Mouse (Mus musculus): ENCODE results near the gene Pbx1.

Gene Pbx1

GRCm38 (mm10) chr1:168265090-168265489 lies 167.0 kb downstream of the Pbx1 start:
- no peak for DNase-seq

- no peak for DNase-seq
Measured at GRCm38 (mm10) chr1:168260391-168260790, 171.7 kb downstream of the Pbx1 start.

DNA sequence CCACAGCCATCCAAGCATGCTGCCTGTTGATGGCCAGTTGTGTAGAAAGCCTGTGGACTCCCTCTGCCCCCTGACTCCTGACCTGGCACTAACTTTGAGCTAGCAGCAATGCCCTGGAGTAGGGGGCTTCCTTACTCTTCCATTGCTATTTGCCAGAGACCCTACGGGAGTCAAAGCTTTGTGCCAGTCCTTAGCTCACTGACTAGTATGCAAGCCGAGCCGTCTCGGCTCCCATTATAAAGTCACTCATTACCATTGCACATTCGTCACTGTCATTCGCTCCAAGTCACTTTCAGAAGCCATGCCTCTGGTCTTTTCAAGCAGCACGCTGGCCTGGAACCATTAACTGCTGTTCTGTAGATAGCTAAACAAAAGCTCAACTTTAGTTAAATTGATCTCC lies 173.2 kb downstream of the Pbx1 start:
- DNase-seq, result no peak

- DNase-seq, result no peak
Measured at GRCm38 (mm10) chr1:168255347-168255908, 176.6 kb downstream of the Pbx1 start.

DNA sequence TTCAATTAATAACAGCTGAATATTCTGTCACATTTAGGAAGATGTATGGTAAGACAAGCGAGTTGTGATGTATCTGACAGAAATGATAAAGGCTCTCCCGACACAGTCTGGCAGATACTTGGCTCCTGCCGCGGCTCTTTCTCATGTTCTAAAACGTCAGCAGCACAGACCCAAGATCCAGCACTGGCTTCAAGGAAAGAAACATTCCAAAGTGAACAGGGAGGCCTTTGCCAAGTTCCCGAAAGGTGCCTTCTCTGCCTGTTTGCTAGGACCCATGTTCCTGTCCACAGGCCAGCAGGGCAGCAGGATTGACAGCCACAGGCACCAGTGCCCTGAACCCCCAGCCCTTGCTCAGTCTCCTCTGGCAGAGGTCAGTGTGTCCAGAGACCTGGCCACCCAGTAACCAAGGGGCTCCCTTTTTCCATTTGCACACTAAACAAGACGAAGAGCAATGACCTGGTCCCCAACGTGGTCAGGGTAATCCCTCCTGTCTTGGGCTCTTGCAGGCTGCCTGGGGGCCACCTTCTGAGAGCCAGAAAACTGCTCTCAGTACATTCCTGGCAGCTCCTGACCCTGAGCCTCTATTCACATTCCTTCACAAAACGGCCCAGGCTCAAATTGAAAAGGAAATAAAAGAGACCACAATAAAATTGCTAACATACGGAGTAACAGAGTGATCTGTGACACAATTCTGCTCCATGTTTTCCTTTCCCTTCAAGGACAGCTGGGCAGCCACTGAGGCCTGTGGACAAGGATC lies 184.9 kb downstream of the Pbx1 start:
- DNase-seq, result peak in 1 of 2 experiments; percentile 32

DNA sequence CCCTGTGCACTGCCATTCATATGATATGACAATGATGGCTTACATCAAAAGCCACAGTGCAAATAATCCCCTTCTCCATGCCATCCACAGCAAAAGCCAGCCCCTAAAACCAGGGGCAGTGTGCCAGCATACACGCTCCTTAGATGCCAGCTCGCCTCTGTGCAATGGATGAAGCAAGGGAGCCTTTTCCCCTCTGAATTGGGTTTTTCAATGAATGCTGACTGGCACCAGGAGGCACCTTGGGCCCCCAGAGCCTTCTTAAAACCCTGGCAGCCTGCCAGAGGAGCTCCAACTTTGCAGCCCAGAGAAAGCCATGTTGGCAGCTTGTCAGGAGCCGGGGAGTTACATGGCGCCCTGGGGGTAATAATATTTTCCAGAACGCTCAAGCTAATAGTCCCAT lies 186.5 kb downstream of the Pbx1 start:
- DNase-seq, result peak in 1 of 2 experiments; percentile 48

GRCm38 (mm10) chr1:168243759-168244158 lies 188.3 kb downstream of the Pbx1 start:
- DNase-seq, result no peak

DNA sequence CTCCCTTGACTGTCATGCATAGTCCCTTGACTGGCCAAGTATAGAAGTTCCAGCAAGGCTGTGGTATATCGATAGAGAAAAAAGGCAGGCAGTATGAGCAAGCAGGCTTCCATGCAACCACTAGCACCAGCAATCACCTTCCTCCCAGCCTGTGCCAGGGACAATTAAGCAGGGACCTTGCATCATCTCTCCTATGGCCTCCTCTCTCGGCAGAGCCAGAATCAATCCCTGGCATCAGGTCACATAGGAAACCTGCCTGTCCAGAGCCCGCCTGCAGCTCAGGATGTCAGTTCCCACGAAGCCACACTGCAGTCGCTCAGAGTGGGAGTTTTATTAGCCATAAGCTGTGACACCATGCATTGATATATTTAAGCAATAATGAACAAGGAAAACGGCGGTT lies 189.0 kb downstream of the Pbx1 start:
- peak; percentile 43 to 47 for DNase-seq

DNA sequence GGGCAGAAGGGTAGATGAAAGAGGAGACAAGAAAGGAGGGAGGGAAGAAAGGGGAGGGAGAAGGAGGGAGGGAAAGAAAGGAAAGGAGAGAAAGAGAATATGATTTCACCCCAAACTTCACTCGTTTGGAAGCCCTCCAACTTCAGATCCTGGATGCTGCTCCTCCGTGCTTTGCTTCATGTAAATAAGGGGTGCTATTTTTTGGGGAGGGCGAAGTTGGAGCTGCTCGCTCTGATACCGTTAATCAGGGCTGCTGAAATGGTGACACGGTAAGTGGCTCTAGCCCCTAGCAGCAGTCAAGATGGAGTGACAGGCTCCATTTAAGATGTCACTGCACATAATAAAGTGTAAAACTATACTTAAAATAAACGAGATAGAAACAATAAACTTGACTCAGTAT lies 190.8 kb downstream of the Pbx1 start:
- no peak for DNase-seq

DNA sequence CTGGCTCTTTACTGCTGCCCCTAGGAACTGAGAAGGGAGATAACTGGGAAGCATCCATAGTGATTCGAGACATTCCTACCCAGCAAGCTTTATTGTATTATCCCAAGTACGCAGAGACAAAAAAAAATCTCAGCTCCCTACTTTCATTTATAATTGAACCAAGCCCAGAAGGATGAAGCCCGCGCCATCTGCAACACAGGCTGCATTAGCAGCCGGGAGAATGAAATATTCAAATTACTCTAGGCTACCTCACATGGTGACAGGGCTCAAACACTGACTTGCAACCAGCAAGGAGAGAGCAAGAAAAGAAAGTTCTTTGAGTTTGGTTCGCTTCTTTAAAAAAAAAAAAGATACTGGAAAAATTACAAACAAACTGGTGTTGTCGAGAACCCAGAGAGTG lies 191.2 kb downstream of the Pbx1 start:
- DNase-seq, result no peak

DNA sequence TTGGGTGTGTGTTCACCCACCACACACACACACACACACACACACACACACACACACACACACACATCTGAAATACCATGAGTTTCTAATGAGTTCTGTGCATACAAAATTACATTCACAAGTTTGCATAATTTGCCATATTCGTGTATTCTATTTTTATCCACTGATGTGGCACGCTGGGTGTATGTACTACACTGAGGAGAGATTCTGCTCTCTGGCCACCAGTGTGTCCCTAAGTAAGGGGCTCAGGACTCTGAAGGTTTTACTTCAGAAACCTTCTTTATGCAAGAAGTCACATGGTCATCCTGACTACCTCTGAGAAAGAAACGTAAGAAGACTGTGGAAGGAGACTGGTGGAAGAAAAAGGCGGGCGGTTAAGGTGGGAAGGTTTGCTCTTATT lies 191.7 kb downstream of the Pbx1 start:
- no peak for DNase-seq

DNA sequence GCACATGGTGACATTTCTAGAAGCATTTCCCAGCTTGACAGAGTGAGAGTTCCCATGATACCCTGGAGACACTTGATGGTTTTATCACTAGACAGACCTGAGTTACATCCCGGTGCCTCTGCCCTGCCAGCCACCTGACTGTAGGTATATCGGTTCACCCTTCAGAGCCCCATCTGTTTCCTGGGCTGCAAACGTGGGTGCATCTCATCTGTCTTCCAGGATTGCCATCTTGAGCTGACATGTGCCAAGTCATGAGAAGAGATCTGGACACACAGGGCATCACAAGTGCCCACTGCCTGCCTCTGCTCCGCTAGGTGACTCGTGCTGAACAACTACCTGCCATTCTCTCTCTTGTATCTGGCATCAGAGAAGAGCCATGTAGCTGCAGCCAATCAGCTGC lies 196.0 kb downstream of the Pbx1 start:
- peak in 1 of 2 experiments; percentile 26 for DNase-seq

GRCm38 (mm10) chr1:168234355-168234754 lies 197.7 kb downstream of the Pbx1 start:
- no peak for DNase-seq

- DNase-seq, result no peak
Measured at GRCm38 (mm10) chr1:168233182-168233581, 198.9 kb downstream of the Pbx1 start.

- no peak for DNase-seq
Measured at GRCm38 (mm10) chr1:168231548-168232429, 200.3 kb downstream of the Pbx1 start.

GRCm38 (mm10) chr1:168230858-168231257 lies 201.2 kb downstream of the Pbx1 start:
- no peak for DNase-seq

DNA sequence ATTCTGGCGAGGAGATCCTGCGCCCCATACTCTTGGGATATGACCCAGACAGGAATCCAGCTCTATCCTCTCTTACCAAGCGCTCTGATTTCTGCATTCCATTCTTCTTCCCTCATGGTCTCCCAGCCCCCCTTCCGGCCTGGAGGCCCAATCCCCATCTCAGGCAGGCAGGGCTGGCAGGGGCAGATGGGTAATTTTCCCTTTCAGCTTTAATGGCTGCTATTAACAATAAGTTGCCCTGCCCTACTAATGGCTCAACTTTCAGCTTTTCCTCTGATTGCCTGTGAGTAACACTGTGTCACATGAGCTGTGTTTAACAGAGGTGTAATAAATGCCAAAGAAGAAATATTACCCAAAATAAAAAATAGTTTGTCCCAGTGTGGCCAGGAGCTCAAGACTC lies 201.9 kb downstream of the Pbx1 start:
- no peak for DNase-seq

DNA sequence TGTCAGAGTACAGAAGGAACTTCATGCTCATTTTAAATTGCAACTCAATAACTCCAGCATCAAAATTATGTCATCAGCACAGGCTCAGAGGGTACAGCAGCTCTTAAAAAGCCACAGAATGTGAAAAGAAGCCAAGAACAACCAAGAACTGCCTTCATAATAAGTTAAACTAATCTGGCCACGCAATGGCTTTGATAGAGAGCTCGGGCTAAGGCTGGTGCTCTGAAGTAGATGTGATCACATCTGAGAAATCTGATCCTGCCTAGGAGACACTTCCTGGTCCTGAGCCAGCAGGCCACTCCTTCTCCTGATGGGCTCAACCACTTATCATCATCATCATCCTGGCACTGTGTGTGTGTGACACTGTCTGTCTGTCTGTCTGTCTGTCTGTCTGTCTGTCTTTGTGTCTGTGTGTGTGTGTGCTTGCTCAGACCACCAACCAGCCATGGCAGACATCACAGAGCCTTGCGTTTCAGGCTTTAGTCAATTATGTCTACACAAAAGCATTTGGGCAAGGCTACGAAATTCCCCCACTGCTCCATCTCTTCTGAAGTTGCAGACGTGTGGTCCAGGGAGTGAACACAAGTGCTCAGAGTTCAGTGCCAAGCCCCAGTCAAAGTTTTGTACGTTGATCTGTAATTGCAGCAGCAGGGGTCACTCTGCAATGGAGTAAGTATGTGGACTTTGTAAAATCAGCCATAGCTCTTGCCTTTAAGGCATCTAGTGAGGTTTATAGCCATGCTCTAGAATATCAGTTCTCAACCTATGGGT lies 203.1 kb downstream of the Pbx1 start:
- DNase-seq, result no peak

DNA sequence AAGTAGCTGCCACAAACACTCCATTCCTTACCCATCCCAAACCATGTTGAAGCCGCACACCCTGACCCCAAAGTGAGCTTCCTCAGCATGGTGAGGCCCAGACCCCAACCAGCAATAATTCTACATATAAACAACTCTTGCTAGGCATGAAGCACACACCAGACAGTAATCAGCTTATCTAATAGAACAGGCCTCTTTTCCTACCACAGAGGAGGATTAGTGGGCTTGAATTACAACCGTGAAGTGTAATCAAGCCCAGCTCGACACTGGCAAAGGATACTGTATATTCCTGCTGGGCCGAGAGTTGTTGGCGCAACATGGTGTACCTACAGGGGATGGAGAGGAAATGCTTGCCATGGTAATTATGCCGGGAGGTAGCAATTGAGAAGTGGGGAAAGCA lies 205.9 kb downstream of the Pbx1 start:
- peak in 1 of 2 experiments; percentile 34 for DNase-seq

DNA sequence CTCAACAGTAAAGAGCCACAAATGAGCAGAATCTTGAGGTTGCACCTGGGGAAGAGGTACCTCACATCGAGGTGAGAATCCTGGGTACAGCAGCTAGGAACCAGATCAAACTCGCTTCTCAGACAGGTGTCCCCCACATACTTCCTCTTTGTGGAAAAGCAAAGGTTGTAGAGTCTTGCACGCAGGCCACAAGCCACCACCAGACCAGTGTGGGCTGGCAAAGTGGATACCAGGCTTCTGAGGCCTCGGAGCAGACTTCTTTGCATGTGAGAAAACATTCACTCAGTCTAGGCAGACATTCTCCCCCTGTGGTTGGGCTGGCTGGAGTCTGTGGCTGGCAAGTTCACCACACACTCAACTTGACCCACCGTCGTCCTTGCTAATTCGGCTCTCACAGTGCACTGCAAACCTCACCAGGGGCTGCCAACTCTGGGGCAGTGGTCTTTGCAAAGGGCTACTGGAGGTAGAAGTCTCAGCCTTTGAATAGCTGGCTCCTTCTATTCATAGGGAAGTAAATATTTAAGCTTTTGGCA lies 206.4 kb downstream of the Pbx1 start:
- DNase-seq, result no peak

DNA sequence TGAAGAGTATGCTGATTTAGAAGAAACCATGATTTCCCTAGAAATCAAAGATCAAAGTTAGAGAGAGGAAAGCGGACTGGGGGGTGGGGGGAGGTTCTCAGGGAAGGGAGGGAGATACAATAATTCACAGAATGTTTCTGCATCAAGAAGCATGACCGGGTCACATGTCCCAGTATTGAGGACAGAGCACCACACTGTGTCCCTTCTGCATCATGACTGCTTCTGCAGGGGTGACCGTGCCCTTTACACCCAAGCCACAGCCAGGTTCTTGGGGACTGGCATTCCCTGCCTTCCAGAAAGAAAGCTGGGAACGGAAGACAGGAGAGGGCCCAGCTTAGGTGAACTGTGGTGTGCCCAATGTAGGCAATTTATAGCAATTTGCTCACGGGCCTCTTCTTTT lies 207.9 kb downstream of the Pbx1 start:
- DNase-seq, result no peak

GRCm38 (mm10) chr1:168222794-168223193 lies 209.3 kb downstream of the Pbx1 start:
- no peak for DNase-seq

DNA sequence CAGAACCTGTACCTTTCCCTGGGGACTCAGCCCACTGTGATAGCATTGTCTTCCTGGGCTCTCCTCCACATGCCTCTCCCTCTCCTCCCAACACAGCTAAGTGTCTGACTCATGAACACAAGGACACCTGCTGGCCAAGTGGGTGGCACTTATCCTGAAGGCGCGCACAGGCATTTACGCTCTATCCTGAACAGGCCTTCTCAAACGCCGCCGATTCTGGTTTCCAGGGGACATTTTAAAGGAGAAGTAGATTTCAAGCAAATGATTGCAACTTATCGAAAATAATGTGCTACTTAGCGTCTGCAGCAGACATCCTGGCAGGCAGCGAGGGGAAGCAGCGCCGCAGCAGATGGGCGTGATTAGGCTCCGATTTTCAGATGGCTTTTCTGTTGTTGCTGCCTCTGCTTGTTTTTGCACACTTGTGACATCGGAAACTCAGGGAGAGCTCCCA lies 211.0 kb downstream of the Pbx1 start:
- peak; percentile 60 to 63 for DNase-seq

All from cerebellum, postnatal 25 days (tissue).